Mouse (Mus musculus) spleen, adult 12 weeks (tissue): ENCODE data around the gene Gnb2.
A peak's percentile ranks its signal among the peaks of the same experiment; 100 is the strongest.

Experiments
- DNase-seq: peaks from one replicate; pipeline ENCODE4 v3.0.0; 2022; ENCODE audit warnings: low spot score

Gnb2 gene

DNA sequence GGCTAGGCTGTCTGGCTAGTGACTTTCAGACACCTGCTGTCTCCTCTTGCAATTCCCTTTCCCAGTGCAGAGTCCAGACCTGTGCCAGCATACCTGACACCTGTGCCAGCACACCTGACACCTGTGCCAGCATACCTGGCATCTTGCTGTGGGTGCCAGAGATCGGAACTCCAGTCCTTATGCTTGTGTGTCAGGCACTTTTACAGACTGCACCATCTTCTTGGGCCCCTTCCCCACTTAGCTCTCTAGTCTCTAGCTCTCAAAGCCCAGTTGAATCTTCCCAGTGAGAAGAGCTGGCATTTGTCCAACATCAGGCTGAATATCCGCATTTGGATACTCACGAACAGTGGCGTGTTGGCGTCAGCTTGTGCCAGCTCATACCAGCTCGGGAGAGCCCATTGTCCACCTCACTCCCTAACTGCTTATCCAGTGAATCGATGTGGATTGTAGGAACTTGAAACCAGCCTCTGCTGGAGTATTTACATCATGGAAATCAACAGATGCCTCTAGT, 6.0 kb upstream of the Gnb2 start:
- no peak for DNase-seq

DNA sequence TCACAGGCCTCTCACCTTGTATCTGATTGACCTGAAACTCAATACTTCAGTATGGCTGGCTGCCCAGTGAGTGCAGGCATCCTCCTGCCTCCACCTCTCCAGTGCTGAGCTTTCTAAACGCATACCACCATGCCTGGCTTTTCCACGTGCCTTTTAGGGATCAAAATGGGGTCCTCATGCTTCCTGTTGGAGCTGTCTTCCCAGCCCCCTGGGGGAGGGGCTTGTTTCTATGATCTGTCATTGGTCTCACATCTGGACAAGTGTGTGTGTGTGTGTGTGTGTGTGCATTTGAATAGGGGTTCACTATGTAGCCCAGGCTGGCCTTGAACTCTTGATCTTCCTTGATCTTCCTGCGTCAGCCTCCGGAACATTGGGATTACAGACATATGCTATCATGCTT, 4.2 kb upstream of the Gnb2 start:
- DNase-seq, result no peak

DNA sequence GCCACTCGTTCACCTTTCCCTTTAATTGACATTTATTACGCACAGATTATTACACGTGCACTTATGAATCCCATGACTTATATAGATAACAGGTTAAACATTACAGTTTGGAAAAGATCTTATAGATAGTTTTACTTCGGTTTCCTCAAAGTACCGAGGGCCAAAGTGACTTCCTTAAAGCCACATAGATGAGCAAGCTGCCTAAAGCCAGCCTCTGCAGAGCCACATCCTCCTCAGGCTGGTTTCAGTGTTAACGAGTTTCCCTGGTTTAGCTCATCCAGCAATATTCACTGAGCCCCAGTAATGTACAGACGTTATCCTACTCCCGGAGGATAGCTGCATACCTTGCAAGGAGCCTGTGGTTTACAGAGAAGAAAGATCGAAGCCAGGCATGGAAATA, 2.0 kb upstream of the Gnb2 start:
- no peak for DNase-seq

DNA sequence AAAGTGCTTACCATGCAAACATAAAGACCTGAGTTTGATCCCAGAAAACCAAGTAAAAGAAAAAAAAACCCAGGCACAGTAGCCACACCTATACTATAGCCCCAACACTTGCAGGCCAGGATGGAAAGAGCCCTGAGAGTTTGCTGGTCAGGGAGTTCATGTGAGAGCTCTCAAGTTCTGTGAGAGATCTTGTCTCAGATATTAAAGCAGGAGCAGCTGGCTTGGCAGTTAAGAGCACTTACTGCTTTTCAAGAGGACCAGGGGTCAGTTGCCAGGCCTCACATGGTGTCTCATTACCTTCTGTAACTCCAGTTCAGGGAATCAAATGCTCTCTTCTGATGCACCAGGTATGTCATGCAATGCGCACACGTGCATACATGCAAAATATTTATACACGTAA, 1.5 kb upstream of the Gnb2 start:
- no peak for DNase-seq

DNA sequence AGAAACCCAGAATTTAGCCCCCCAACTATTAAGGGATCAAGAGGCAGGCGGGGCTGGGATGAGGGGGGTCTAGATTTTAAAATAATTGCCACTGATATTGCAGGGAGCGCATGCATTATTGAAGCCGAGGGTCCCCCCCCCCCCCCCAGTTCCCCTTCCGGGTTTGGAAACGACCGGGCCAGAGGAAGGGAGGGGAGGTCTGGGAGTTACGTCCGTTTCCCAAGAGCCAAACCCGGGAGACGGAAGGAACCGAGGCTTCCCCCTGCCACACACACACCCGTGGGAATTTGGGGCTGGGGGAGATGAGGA, 548 bp downstream of the Gnb2 start:
- DNase-seq, result no peak

DNA sequence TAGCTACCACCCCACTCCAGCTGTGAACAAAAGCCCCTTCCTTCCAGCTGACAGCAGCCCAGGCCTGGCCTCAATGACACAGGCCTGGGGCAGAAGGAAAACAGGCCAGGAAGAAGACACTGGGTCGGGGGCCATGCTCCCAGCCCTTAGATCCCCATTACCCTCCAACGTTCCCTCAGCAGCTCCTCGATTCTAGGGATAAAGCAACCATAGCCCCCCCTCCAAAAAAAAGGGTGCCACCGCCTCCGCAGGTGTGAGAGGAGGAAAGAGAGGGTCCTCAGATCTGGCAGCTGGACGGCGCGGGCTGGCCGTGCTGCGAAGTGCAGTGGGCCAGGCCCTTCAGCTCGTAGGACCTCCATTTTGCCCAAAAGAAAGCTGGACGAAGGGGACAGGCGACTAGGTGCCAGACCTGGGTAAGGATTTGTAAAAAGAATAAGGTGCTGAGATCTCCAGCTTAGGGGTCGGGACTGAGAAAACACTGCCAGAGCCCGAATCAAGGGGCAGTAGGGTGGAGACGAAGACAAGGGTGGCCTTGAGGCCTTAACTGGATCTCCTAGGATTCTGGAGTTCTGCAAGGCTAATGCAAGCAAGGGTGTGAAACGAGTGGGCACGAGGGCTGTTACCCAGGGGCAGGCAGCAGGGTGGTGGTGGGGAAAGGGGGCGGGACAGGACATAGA, 1.0 kb downstream of the Gnb2 start:
- peak; percentile 36 for DNase-seq

DNA sequence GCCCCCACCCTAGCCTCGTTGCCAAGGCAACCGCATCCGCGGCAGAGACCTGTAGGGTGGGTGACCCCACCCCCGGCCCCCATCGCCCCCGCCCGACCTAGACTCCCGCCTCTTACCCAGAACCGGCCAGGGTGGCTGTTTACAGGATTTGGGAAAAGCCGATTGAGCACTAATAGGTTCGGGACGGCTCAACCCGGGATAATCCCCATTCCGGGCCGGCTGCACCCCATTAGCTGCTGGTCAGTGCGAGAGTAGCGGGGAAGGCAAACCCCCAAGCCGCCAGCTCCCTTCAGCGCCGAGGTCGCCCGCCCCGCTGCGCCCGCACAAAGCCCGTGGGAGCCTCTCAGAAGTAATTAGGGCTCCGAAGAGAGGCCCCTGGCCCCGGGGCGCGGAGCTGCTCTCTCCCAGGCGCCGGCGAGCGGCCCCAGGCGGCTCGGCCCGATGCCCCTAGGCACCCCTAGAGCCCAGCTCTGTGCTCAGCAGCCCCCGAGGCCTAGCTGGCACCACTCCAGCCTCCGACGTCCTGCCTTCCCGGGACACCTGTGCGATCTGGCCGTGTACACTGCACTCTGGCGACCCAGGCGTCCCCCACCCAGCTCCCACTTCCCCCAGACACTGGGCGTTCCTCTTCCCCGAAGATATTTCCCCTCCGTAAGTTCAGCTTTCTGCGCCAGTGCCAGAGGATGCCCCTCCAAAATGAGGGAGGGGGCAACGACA, 1.7 kb downstream of the Gnb2 start:
- peak; percentile 56 for DNase-seq

DNA sequence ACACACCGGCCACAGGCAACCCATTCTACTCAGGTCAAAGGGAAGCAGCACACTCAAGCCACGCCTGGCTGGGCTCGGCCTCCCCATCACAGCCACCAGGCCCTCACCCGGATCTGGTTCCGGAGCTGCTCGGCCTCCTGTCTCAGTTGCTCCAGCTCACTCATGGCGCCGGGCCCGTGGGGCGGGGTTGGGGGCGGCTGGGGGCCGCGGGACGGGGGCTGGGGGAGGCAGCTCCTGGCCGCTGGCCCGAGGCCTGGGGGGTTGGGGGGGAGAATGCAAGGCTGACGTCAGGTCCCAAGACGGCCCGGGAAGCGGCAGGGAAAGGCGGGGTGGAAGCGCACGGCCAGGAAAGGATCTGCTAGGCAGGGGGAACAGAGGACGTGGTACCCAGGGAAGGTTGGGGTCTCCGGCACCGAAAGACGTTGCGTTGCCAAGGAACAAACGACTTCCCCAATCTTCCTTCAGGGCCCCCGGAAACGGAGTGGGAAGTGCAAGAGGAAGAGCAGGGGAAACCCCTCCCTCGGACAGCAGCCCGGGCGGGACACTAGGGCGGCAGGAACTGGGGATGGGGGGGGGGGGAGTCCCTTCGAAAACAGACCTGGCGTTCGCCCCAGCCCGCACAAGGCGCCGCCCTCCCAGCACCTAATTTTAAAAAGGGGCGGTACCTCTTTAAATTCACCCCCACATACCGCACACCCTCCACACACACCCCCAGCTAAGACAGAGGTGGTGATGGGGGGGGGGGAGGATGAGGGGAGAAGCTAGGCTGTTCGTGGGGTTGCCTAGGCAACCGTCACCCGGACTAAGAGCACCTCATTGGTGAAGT, 2.5 kb downstream of the Gnb2 start:
- DNase-seq, result peak; percentile 44

DNA sequence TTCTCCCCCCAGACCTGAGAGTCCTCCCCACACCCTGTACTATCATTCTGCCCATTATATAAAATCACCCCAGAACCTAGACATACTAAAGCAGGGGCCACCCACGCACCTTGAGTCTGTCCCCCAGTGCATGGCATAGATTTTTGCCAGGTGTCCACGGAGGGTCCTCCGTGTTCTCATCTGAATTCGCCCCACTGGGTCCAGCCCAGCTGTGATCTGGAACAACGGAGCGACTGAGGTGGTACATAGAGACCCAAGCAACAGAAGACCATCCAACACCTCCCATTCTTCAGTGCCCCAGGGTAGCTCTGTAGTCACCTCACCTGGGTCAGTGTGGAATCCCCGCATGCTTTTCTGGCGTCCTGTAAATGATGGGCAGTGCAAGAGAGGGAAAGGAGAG, 3.2 kb downstream of the Gnb2 start:
- DNase-seq, result no peak

DNA sequence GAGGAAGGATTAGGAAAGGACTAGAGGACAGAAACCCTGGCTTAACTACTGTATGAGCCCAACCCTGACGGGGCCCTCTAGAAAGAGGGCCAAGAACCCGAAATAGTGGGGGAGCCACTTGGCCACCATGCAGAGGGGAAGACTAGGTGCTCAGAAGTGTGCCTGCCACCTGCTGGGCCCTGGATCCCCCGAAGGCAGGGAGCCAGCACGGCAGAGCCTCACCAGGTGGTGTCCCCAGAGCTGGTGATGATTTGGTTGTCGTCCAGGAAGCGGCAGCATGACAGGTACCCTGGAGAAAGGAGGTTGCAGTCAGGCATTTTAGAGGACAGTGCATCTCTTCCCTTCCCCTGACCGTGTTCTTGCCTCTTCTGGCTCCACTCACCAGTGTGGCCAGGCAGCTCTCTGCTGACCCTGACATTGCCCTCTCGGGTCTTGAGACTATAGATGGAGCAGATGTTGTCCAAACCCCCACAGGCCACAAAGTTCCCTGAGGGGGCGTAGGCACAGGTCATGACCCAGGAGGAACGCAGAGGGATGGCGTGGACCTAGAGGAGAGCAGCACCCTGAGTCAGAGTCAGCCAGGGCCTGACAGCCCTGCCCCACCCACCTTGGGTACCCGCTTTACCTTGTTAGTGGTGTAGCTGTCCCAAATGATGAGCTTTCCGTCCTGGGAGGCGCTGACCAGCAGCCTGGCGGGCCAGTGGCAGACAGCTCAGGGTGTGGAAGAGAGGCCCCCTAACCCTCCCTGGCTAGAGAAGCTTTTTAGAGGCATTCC, 3.9 kb downstream of the Gnb2 start:
- DNase-seq, result no peak

DNA sequence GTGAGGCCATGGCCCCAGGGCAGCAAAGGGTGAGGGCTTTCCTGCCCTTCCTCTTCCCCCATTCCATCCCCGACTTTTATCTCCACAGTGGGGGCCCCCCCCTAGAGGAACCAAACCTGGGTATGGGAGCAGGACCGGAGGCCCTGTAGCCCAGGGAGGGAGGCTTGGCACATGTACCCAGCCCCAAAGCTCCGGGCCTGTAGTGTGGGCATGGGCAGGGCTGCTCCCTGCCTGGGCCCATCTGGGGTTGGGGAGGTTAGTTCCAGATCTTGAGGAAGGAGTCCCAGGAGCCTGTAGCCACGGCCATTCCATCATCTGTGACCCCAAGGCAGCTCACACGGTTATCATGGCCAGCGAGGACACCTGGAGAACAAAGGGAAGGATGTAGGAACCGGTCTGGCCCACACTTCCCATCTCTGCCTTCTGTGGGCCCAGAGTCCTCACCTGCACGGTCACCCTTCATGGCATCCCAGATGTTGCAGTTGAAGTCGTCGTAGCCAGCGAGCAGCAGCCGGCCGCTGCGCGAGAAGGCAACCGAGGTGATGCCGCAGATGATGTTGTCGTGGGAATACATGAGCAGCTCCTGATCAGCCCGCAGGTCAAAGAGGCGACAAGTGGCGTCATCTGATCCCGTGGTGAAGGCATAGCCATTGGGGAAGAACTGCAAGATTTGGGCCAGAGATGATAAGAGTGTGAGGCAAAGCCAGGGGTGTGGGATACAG, 4.9 kb downstream of the Gnb2 start:
- DNase-seq, result no peak

DNA sequence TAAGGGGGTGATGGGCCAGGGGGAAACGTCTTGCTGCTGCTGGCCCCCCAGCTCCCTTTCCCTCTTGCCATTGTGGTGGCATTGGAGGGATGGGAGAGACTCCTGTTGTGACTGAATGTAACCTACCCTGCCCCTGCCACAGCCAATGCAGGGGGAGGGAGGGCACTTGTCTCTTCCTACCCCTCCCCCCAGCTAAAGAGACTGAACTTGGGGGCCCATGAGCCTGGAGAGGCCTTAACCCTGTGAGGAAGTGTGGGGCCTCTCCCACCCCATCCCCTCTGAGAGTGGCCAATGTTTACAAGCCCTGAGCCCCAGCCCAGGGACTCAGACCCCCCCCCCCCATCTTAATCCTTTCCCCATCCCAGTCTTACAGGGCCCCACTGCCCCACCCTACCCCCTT, 5.9 kb downstream of the Gnb2 start:
- no peak for DNase-seq

DNA sequence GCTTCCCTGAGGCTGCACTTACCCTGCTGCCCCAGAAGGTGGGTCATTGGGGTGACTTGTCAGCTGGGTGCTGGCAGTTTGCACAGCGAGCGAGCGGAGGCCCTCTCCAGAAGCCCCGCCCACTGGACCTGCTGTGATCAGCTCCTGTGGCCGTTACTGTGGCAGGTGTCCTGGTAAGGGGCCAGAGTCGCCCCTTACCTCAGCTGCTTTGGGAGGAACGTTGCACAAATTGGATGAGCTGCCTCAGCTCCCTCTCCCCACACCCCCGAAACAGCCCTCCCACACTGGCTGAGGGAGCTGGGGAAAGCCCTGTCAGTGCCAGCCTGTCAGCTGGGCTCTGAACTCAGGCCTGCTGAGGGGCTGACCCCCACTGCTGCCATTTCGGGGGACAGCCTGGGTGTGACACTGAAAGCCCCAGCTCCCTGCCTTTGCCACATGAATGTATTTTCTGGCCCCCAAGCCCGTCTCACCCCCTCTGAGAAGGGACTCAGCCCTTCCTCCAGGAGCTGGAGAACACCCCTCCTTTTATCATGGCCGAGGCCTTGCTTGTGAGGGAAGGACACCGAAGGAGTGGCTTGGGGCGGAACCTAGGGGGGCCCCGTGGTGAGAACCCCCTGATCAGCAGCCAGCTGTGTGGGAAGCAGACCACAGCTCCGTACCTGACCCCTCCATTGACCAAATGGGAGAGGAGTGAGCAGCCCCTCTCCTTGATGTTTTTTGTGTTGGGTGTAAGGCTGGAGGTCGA, 6.9 kb downstream of the Gnb2 start:
- no peak for DNase-seq

DNA sequence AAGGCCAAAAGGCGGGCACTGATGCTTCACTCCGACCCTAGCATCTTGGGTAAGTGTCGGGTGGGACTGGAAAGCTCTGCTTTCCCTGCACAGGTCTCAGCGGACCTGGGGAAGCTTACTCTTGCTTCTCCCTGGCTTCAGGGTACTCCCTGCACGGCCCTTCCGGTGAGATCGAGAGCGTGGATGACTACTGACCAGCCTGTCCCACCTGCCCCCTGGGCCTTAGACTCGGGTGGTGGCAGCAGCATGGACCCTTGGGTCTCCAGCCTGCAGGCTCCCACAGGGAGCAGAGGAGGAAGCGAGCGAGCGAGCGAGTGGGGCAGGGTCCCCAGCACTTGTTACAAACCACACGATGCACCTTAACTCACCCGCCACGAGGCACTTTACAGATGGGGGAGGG, 7.8 kb downstream of the Gnb2 start:
- no peak for DNase-seq

DNA sequence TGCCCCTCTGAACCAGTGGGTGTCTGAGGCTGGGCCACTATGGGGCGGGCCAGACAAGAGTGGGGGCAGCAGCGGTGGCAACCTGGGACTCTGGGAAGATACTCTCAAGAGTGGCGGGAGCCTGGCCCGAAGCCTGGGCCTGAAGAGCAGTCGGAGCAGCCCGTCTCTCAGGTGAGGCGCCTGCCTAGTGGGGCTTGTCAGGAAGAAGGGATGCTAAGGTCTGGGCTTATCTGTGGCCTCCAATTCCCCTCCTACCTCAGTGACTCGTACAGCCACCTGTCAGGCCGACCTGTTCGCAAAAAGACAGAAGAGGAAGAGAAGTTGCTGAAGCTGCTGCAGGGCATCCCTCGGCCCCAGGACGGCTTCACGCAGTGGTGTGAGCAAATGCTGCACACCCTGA, 8.6 kb downstream of the Gnb2 start:
- no peak for DNase-seq

DNA sequence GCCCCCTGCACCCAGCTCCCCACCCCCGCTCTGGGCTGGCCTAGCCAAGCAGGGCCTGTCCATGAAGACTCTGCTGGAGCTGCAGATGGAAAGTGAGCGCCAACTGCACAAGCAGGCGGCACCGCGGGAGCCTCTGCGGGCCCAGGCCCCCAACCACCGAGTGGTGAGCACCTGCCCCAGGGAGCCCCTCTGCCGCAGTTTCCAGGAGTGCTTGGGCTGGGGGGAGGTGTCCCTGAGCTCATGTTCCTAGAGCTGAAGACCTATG, 9.1 kb downstream of the Gnb2 start:
- no peak for DNase-seq

DNA sequence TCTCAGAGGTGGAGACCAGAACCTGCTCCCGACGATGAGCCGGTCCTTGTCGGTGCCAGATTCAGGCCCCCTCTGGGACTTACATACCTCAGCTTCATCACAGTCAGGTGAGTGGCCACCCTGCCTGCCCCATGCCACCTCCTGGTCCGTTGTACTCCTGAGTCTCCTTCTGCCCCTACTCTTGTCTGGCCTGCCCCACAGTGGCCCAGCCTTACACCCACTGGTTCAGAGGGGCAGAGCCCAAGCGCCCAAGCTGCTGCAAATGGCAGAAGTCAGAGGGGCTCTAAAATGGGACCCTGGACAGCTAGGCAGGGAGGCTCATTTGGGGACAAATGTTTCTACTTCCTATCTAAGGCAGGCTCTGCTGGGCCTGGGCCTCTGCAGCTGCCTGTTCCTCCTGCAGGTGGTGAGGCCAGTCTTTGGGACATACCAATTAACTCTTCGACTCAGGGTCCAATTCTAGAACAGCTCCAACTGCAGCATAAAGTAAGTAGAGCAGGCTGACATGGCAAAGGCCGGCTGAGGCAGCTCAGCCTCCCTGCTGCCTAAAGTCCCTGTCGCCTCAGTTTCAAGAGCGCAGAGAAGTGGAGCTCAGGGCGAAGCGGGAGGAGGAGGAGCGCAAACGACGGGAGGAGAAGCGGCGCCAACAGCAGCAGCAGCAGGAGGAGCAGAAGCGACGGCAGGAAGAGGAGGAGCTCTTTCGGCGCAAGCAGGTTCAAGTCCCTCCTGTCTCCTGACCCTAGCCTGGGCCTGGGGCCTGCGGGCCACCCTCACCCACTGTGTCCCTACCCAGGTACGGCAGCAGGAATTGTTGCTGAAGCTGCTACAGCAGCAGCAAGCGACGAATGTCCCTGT, 9.7 kb downstream of the Gnb2 start:
- no peak for DNase-seq

DNA sequence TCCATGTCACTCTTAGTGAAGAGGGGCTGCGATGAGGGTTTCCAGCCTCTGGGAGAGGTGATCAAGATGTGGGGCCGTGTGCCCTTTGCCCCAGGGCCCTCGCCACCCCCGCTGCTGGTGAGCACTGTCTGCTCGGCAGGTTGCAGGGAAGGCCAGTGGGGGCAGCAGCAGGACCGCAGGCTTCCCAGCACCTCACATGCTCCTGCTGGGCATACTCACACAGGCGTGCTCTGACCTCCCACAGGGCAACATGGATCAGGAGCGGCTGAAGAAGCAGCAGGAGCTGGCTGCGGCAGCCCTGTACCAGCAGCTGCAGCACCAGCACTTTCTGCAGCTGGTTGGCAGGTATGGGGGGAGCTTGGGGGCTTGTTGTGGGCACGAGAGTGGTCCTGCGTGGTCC, 10.6 kb downstream of the Gnb2 start:
- no peak for DNase-seq

DNA sequence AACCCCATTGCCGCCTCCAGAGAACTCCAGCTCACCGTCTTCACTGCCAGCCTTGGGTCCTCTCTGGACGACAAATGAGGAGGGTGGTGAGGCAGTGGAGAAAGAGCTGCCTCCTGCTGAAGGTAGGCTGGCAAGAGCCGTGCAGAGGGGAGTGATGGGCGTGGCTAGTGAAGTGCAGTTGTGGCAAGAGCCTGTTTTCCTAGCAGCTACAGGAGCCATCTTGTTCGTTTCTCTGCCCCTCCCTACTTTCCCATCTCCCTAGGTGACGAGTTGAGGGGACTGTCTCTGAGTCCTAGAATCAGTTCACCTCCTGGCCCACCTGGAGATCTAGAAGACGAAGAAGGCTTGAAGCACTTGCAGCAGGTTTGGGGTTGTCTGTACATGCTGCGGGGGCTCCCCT, 11.4 kb downstream of the Gnb2 start:
- no peak for DNase-seq
